Mouse (Mus musculus): ENCODE measurements at regions not wholly inside any gene's neighbourhood (a gene's known extent, or its start where the extent isn't known, plus 50 kb on each side); places are given as distances from the start of the nearest gene placed in this dataset.
"Not testable (repeated sequence)": the region's sequence is repeated elsewhere in the genome, so short reads cannot be mapped to it uniquely, and the experiment has no call there.

DNA sequence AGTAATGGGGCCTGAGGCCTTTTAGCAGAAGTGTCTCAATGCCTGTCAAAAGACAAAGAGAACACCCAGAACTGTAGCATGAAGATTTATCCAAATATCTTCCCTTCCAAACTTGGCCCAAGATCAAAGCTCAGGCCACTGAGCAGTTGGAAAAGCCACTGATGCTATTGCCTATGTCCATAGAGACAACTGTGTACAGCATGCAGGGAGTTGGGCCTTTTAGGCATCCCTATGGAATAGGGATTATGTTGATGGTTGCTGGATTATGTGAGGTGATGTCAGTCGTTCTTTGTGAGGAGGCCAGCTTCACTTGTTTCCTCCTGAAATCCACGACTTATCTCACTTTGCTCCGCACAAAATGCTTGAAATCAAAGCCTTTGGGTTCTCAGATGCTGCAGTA is 153.1 kb upstream of the Gm17728 start:
- DNase-seq (ENCODE audit: low read depth, low spot score): no peak

GRCm38 (mm10) chr17:9278046-9278445 is 143.8 kb upstream of the Gm17728 start:
- not testable (repeated sequence) for DNase-seq (ENCODE audit: low read depth, low spot score)

- DNase-seq (ENCODE audit: low read depth, low spot score): no peak
Measured at GRCm38 (mm10) chr17:9279481-9279880, 142.4 kb upstream of the Gm17728 start.

GRCm38 (mm10) chr17:9281891-9282290 is 140.0 kb upstream of the Gm17728 start:
- no peak for DNase-seq (ENCODE audit: low read depth, low spot score)

DNA sequence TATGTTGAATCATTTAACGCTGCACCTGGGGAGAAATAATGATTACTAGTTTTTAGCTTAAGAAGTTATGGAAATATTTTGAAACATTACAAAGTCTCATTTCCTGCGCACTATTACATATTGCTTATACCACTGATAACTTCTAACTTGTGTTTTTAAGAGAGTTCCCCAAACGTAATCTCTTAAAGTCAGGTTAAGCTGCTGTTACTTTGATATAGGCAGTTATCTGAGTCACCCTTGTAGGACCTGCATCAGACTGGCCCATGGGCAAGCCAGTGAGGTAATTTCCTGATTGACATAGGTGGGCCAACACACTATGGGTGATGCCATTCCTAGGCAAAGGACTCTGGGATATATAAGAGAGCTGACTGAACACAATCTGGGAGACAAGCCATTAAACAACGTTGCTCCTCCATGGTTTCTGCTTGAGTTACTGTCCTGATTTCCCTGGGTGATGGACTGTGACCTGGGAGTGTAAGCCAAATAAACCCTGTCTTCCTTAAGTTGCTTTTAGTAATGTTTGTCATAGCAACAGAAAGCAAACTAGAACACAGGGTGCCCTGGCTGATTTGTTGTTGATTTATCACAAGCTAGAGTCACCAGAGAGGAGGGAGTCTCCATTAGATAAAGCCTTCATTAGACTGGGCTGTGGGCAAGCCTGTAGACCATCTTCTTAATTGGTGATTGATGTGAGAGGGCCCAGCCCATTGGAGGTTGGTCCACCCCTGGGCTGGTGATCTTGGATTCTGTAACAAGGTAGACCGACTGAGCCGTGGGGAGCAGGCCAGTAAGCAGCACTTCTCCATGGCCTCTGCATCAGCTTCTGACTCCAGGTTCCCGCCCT is 139.3 kb upstream of the Gm17728 start:
- DNase-seq (ENCODE audit: low read depth, low spot score): no peak

DNA sequence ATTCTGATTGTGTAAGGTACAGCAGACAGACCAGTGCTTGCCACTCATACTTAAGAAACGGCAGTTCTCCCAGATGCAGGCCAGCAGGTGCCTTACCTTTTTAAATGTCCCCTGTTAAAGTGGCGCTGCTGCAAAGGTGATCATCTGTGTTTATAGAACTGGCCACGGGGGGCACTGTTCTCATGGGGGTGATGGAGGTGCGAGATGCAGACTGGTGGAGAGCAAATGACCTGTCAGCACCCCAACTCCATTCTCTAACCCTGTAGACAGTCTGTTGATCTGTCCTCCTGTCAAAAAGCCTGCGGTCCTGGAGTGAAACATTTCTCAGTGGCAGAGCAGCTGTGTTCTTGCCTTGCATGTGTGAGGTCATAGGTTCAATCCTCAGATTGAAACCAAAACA is 135.4 kb upstream of the Gm17728 start:
- no peak for DNase-seq (ENCODE audit: low read depth, low spot score)

- DNase-seq (ENCODE audit: low read depth, low spot score): no peak
Measured at GRCm38 (mm10) chr17:9286834-9287233, 135.0 kb upstream of the Gm17728 start.

DNA sequence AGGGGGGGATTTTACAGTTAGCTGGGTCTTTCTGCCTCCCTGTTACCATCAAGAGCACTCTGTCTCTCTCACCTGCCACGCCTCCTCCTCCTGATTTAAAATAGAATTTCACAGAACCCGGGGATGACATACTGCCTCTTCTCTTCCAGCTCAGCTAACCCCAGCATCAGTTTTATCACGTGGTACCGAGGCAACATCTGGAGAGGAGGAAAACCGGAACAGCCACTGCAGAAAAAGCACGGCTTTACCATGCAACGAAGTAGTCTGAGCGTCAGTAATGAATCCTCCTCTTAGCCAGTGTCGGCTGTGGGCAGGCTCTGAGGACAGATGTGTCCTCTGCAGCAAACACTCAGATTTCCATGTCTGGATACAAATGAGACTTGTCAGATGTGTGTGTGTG is 134.2 kb upstream of the Gm17728 start:
- DNase-seq (ENCODE audit: low read depth, low spot score): no peak

DNA sequence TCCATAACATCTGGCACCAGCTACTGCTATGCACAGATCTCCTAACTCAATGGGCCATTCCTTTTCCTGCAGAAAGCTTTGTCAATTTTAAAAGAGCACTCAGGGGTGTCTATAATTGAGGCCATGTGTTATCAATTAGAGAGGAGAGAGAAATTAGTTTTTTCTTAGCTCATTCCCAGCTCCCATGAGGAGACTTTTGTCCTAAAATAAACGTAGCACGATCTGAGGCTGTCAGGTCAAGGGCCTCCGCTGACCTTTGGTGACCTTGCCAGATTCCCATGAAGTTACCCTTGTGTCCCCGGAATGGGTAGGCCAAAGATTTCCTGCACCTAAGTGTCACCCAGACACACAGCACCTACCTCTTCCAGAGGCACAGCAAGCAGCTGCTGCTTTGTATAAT is 130.3 kb upstream of the Gm17728 start:
- no peak for DNase-seq (ENCODE audit: low read depth, low spot score)

- DNase-seq (ENCODE audit: low read depth, low spot score): no peak
Measured at GRCm38 (mm10) chr17:9292296-9292695, 129.6 kb upstream of the Gm17728 start.

DNA sequence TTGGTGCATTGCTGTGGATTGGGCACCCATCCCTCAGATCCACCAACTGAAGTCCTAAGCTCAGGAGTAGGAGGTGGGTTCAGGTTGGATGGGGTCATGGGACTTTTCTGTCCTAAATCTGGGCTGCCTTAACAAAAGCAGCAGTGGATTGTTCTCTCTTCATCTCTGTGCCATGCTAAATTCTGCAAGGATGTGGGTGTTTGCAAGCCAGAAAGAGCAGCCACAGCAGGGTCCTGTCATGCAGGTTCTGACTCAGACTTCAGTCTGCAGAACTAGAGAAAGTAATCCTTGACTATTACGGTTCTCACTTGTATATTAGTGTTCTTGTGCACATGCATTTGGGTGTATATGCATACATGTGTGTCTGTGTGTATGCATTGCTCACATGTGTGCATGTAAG is 125.5 kb upstream of the Gm17728 start:
- no peak for DNase-seq (ENCODE audit: low read depth, low spot score)

DNA sequence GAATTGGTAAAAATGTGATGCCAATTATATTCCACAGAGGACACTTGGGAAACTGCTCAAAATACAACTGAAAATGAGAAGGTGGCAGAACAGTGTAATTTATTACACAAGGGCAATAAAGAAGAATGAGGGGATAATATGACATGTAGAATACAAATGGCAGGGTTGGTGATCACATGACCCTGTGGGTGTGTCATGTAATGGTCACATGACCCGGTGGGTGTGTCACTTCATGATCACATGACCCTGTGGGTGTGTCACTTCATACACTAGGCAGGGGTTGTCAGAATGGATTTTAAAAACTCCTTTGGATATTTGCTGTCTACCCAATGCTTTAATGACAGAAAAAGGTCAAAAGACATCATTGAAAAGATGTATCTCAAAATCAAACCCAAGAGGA is 123.6 kb upstream of the Gm17728 start:
- no peak for DNase-seq (ENCODE audit: low read depth, low spot score)

DNA sequence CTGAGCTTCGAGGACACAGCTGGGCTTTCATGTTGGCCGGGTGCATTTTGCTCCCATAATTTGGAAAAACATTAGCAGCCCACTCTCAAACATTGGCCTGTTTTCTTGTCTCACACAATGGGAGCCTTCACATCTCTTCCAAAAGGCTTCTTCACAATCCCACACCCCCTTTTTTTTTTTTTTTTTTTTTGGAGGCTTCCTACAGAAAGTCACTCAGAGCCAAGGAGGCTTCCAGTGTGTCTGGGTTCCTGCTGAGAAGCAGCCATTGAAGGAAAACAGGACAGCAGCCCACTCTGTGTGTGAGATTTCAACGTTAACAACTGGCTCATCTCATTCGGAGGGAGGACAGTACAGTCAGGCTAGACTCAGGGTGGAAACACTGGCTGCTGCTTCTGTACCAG is 120.8 kb upstream of the Gm17728 start:
- DNase-seq (ENCODE audit: low read depth, low spot score): no peak

DNA sequence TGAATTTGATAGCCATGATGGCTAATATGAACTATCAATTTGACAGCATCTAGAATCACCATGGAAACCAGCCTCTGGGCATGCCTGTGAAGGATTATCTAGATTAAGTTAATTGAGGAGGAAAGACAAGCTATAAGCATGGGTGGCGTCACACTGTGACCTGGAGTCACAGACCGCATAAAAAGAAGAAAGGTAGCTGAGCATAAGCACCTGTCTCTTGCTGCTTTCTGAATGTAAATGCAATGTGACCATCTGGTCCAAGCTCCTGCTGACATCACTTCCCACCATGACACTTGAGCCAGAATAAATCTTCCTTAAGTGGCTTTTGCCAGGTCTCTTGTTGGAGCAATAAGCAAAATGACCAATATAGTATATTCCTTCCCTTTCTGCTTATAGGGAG is 113.4 kb upstream of the Gm17728 start:
- DNase-seq (ENCODE audit: low read depth, low spot score): no peak

GRCm38 (mm10) chr17:9322772-9323171 is 99.1 kb upstream of the Gm17728 start:
- no peak for DNase-seq (ENCODE audit: low read depth, low spot score)

GRCm38 (mm10) chr17:9328886-9329455 is 92.9 kb upstream of the Gm17728 start:
- DNase-seq (ENCODE audit: low read depth, low spot score): no peak

DNA sequence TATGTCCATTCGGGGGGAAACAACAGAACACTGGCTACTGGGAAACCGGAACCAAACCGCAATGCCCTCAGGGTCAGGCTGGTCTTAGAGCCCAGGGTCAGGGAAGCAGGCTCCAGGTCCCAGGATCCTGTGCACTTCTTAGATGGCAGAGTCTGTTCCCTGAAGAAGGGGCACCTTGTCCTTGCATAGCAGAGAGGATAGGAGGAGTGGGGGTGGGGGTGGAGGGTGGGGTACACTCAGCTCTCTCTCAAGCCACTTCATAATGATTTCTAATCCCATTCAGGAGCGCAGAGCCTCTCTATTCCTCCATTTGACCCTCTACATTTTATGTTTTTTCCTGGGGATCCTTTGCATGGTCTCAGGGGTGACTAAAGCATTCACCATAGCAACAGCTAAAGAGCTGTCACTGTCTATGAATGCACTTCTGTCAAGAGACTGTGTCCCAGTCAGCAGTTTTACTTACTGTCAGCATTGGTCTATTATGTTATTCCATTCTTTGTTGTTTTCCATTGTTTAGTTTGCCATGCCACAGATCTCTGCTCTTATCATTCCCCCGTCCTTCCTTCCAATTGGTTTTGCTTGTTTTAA is 64.2 kb upstream of the Gm17728 start:
- no peak for DNase-seq (ENCODE audit: low read depth, low spot score)
